Mouse (Mus musculus): ENCODE measurements around the gene Ift172. TPM values are rescaled to one million over a fixed set of nuclear protein-coding genes. Genes with fewer than 3 reads are reported as not detected.
A peak's percentile ranks its signal among the peaks of the same experiment; 100 is the strongest.

The Ift172 gene
- polyA plus RNA-seq, 1 experiment from 2014 or later = 30.8 TPM

GRCm38 (mm10) chr5:31297981-31298380 lies 7.1 kb upstream of the Ift172 start:
- Histone ChIP-seq H3K4me2 (replicated peaks; ENCODE audit: low read depth, low read length) (no peak overlapping the region), H3K4me1 (replicated peaks; ENCODE audit: control insufficient read depth, insufficient read depth, low read length) (peaks cover 8% of the 10 kb centered on the region), H3K9ac (ENCODE audit: low read depth, low read length) (no peak overlapping the region), H3K27ac (ENCODE audit: low read depth, low read length) (no peak overlapping the region), H3K4me3 (ENCODE audit: low read depth, low read length) (no peak overlapping the region), H3K27me3 (ENCODE audit: control insufficient read depth, insufficient read depth, low read length) (no peaks in the 10 kb centered on the region), H3K36me3 (ENCODE audit: control insufficient read depth, insufficient read depth, low read length) (no peaks in the 10 kb centered on the region), H3K9me3 (ENCODE audit: control insufficient read depth, low read length) (no peaks in the 10 kb centered on the region)
- 81% methylated on average over 3 of the region's 3 CpGs for WGBS
- DNase-seq (ENCODE audit: low spot score) = no peak
- ATAC-seq (ENCODE audit: low FRiP score) = no peak

- DNase-seq (ENCODE audit: low spot score) (no peak), ATAC-seq (ENCODE audit: low FRiP score) (no peak)
- H3K4me2 ChIP-seq (replicated peaks; ENCODE audit: low read depth, low read length) = peak within 1 kb of the TSS; percentile 96; the same call in 1 of the 2 replicates
- H3K36me3 ChIP-seq (ENCODE audit: control insufficient read depth, insufficient read depth, low read length) = no peaks in the 10 kb centered on the region
- H3K4me1 ChIP-seq (replicated peaks; ENCODE audit: control insufficient read depth, insufficient read depth, low read length) = peaks cover 8% of the 10 kb centered on the region
- no peak within 1 kb of the TSS for H3K27ac ChIP-seq (ENCODE audit: low read depth, low read length)
- peak within 1 kb of the TSS; percentile 81 for H3K4me3 ChIP-seq (ENCODE audit: low read depth, low read length)
- no peaks in the 10 kb centered on the region for H3K27me3 ChIP-seq (ENCODE audit: control insufficient read depth, insufficient read depth, low read length)
- 69% methylated on average over 13 of the region's 13 CpGs for WGBS
- H3K9me3 ChIP-seq (ENCODE audit: control insufficient read depth, low read length) = no peaks in the 10 kb centered on the region
- no peak within 1 kb of the TSS for H3K9ac ChIP-seq (ENCODE audit: low read depth, low read length)
These were observed 6.3 kb upstream of the Ift172 start, which contains the start of gene Gckr for GRCm38 (mm10) chr5:31297047-31297757. Gene Gckr (plus strand): TSS chr5:31297443.

DNA sequence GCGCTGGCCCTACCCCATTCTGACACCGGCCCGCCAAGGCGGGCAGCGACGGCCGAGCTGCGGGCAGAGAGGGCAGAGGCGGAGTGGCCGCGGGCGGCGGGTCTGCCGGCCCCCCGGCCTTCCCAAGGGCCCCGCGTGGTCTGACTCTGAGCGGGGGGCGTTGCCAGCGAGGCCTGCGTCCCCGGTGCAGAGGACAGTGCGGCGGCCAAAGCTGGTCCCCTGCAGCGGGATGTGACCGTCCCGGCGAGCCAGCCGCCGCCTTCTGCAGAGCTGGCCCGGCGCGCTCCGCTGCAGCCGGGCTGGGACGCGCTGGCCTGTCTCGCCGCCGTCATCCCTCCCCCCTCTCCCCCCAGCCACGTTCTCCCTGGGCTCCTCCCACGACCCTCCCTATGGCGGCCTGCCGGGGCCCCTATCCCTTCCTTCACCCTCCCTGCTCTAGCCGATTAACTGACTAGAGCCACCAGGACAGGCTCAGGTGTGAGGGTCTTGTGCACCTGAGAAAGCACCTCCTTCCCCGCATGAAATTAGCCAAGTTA lies 4.8 kb upstream of the Ift172 start, which contains the start of gene Fndc4:
Fndc4 (minus strand) TSS at position 475 of the 536 bp plus-strand sequence.
- ATAC-seq (ENCODE audit: low FRiP score) (peak; percentile 73), DNase-seq (ENCODE audit: low spot score) (peak; percentile 81)
- Histone ChIP-seq H3K9ac (ENCODE audit: low read depth, low read length) (peak within 1 kb of the TSS; percentile 96), H3K27ac (ENCODE audit: low read depth, low read length) (peak within 1 kb of the TSS; percentile 58; the same call in 1 of the 2 replicates), H3K4me2 (replicated peaks; ENCODE audit: low read depth, low read length) (peak within 1 kb of the TSS; percentile 96), H3K4me3 (ENCODE audit: low read depth, low read length) (peak within 1 kb of the TSS; percentile 81), H3K36me3 (ENCODE audit: control insufficient read depth, insufficient read depth, low read length) (no peaks in the 10 kb centered on the region), H3K4me1 (replicated peaks; ENCODE audit: control insufficient read depth, insufficient read depth, low read length) (peaks cover 8% of the 10 kb centered on the region), H3K9me3 (ENCODE audit: control insufficient read depth, low read length) (no peaks in the 10 kb centered on the region), H3K27me3 (ENCODE audit: control insufficient read depth, insufficient read depth, low read length) (no peaks in the 10 kb centered on the region)
- under 1% methylated on average over 32 of the region's 46 CpGs for WGBS

- Histone ChIP-seq H3K4me2 (replicated peaks; ENCODE audit: low read depth, low read length) (peak overlapping the region; percentile 96), H3K9ac (ENCODE audit: low read depth, low read length) (peak overlapping the region; percentile 96), H3K9me3 (ENCODE audit: control insufficient read depth, low read length) (no peaks in the 10 kb centered on the region), H3K4me1 (replicated peaks; ENCODE audit: control insufficient read depth, insufficient read depth, low read length) (peaks cover 10% of the 10 kb centered on the region), H3K27ac (ENCODE audit: low read depth, low read length) (peak overlapping the region; percentile 58; the same call in 1 of the 2 replicates), H3K36me3 (ENCODE audit: control insufficient read depth, insufficient read depth, low read length) (no peaks in the 10 kb centered on the region), H3K27me3 (ENCODE audit: control insufficient read depth, insufficient read depth, low read length) (no peaks in the 10 kb centered on the region), H3K4me3 (ENCODE audit: low read depth, low read length) (peak overlapping the region; percentile 81)
- WGBS = 6% methylated on average over 25 of the region's 29 CpGs
- peak; percentile 42 for DNase-seq (ENCODE audit: low spot score)
- ATAC-seq (ENCODE audit: low FRiP score) = peak; percentile 1; the same call in 1 of the 2 replicates
These were observed 4.2 kb upstream of the Ift172 start for GRCm38 (mm10) chr5:31294964-31295605.

DNA sequence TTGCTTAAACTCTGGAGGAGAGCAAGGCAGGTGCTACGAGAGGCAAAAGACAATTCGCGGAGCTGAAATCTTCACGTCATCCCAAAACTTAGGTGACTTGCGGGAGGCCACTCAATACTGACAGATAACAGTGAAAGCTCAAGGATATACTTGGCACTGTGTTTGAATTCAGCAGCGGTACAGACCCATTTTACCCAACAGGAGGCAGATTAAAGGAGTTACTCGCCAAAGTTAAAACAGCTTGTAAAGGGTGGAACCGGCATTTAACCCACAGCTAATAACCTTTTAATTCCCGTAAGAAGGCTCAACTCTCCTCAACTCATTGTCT lies 409 bp upstream of the Ift172 start:
- Histone ChIP-seq H3K9ac (ENCODE audit: low read depth, low read length) (peak overlapping the region; percentile 47), H3K36me3 (ENCODE audit: control insufficient read depth, insufficient read depth, low read length) (no peaks in the 10 kb centered on the region), H3K27me3 (ENCODE audit: control insufficient read depth, insufficient read depth, low read length) (no peaks in the 10 kb centered on the region), H3K4me1 (replicated peaks; ENCODE audit: control insufficient read depth, insufficient read depth, low read length) (peaks cover 10% of the 10 kb centered on the region), H3K27ac (ENCODE audit: low read depth, low read length) (peak overlapping the region; percentile 52; the same call in 1 of the 2 replicates), H3K9me3 (ENCODE audit: control insufficient read depth, low read length) (no peaks in the 10 kb centered on the region), H3K4me3 (ENCODE audit: low read depth, low read length) (peak overlapping the region; percentile 41), H3K4me2 (replicated peaks; ENCODE audit: low read depth, low read length) (peak overlapping the region; percentile 68)
- 6% methylated on average over 9 of the region's 9 CpGs for WGBS
- DNase-seq (ENCODE audit: low spot score) (no peak), ATAC-seq (ENCODE audit: low FRiP score) (no peak)

GRCm38 (mm10) chr5:31289626-31290230 lies 1.2 kb downstream of the Ift172 start:
- no peak for DNase-seq (ENCODE audit: low spot score)
- Histone ChIP-seq H3K9me3 (ENCODE audit: control insufficient read depth, low read length) (no peaks in the 10 kb centered on the region), H3K4me3 (ENCODE audit: low read depth, low read length) (no peak overlapping the region), H3K9ac (ENCODE audit: low read depth, low read length) (no peak overlapping the region), H3K4me2 (replicated peaks; ENCODE audit: low read depth, low read length) (no peak overlapping the region), H3K27me3 (ENCODE audit: control insufficient read depth, insufficient read depth, low read length) (no peaks in the 10 kb centered on the region), H3K27ac (ENCODE audit: low read depth, low read length) (no peak overlapping the region), H3K4me1 (replicated peaks; ENCODE audit: control insufficient read depth, insufficient read depth, low read length) (peaks cover 6% of the 10 kb centered on the region; the same call in 1 of the 2 replicates), H3K36me3 (ENCODE audit: control insufficient read depth, insufficient read depth, low read length) (no peaks in the 10 kb centered on the region; the same call in 1 of the 2 replicates)
- no peak for ATAC-seq (ENCODE audit: low FRiP score)
- 81% methylated on average over 3 of the region's 3 CpGs for WGBS

- no peak overlapping the region for H3K9ac ChIP-seq (ENCODE audit: low read depth, low read length)
- H3K4me2 ChIP-seq (replicated peaks; ENCODE audit: low read depth, low read length) = no peak overlapping the region
- no peaks in the 10 kb centered on the region for H3K27me3 ChIP-seq (ENCODE audit: control insufficient read depth, insufficient read depth, low read length)
- peaks cover 2% of the 10 kb centered on the region; the same call in 1 of the 2 replicates for H3K4me1 ChIP-seq (replicated peaks; ENCODE audit: control insufficient read depth, insufficient read depth, low read length)
- H3K9me3 ChIP-seq (ENCODE audit: control insufficient read depth, low read length) = no peaks in the 10 kb centered on the region
- H3K4me3 ChIP-seq (ENCODE audit: low read depth, low read length) = no peak overlapping the region
- no peak for DNase-seq (ENCODE audit: low spot score)
- H3K36me3 ChIP-seq (ENCODE audit: control insufficient read depth, insufficient read depth, low read length) = no peaks in the 10 kb centered on the region; the same call in 1 of the 2 replicates
- WGBS = 89% methylated on average over 3 of the region's 3 CpGs
- H3K27ac ChIP-seq (ENCODE audit: low read depth, low read length) = no peak overlapping the region
- ATAC-seq (ENCODE audit: low FRiP score) = no peak
These were observed 2.3 kb downstream of the Ift172 start for GRCm38 (mm10) chr5:31288655-31289054.

DNA sequence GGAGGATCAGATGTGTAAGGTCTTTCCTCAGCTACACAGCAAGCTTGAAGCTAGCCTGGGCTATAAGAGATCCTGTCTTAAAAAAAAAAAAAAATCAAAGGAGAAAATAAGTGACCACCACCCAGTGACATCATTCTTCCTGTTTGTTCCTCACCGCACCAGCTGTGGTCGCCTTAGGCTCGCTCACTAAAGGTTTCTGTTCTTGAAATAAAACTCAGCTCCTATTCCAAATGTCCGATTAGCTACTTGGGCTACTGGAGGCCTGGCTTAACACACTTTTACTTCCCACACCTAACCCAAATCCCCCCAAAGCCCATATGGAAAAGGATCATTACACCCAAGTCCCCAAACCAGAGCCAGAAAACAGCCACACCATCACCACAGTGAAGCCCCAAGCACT lies 2.7 kb downstream of the Ift172 start:
- Histone ChIP-seq H3K27ac (ENCODE audit: low read depth, low read length) (no peak overlapping the region), H3K4me2 (replicated peaks; ENCODE audit: low read depth, low read length) (no peak overlapping the region), H3K27me3 (ENCODE audit: control insufficient read depth, insufficient read depth, low read length) (no peaks in the 10 kb centered on the region), H3K36me3 (ENCODE audit: control insufficient read depth, insufficient read depth, low read length) (no peaks in the 10 kb centered on the region; the same call in 1 of the 2 replicates), H3K4me1 (replicated peaks; ENCODE audit: control insufficient read depth, insufficient read depth, low read length) (peaks cover 2% of the 10 kb centered on the region; the same call in 1 of the 2 replicates), H3K9me3 (ENCODE audit: control insufficient read depth, low read length) (no peaks in the 10 kb centered on the region), H3K4me3 (ENCODE audit: low read depth, low read length) (no peak overlapping the region), H3K9ac (ENCODE audit: low read depth, low read length) (no peak overlapping the region)
- 83% methylated on average over 4 of the region's 4 CpGs for WGBS
- ATAC-seq (ENCODE audit: low FRiP score) (no peak), DNase-seq (ENCODE audit: low spot score) (no peak)

Data from hindbrain, embryonic 11.5 days (tissue).